Mouse (Mus musculus): ENCODE results near the gene Lcn11. TPM values are rescaled to one million over a fixed set of nuclear protein-coding genes. Genes with fewer than 3 reads are reported as not detected.
"Not testable (repeated sequence)": the region's sequence is repeated elsewhere in the genome, so short reads cannot be mapped to it uniquely, and the experiment has no call there.

The Lcn11 gene
- polyA plus RNA-seq (2015; fragmentation: Nextera tagmentation; extraction: Ambion mirVana) = not detected in 2 replicates

DNA sequence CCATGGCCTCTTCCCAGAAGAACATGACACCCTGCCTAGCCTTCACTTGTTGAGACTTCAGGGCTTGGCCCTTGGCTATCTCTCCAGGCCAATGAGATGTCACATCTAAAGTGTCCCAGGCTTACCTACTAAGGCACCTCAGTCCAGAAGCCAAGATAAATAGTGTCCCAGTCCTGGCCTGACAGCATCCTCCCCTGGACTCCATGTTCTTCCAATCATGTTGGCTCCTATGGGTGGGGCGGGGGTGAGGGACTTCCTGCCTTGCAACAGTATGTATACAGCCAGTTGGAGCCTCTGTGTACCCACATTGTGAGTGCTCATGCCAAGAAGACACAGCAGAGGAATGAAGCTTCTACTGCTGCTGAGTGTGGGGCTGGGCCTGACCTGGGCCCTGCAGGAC, at the start of gene Lcn11:
Gene Lcn11 (plus strand): TSS at position 301 of the 400 bp plus-strand sequence.
- 83% methylated on average over 1 of the region's 1 CpGs for WGBS

DNA sequence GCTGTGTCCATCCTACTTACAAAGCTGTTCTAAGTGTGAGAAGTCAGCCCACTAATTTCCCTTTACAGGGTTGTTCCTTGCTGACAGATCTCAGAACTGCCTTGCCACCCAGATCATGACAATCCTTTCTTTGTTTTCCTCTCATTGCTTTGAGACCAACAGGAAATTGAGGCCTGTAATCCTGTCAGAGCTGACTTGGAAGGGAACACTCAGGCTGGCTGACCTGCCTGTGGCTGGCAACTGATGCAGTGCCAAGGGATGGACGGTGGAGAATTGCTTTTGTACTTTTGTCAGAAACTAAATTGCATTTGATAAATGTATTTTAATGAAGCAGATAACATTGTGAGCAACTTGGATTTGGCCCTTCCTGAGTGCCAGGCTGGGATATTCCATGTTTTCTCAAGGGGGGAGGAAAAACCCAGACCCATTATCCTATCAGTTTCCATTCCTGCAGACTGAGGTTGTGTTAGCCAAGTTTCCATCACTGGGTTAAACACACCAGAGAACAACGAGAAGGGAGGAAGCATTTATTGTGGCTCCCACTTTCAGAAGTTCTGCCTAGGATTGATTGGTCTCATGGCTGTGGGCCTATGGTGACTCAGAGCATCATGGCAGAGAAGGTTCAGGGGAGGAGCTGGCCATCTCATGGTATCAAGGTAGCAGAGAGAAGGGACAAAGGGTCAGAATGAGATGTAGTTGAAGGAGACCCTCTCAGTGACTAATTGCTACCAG, 43.5 kb upstream of the Lcn11 start:
- no peaks in the 10 kb centered on the region for H3K27me3 ChIP-seq (replicated peaks)
- H3K4me2 ChIP-seq = no peak overlapping the region
- no peak overlapping the region for H3K9ac ChIP-seq
- no peak overlapping the region for H3K27ac ChIP-seq
- H3K36me3 ChIP-seq = no peaks in the 10 kb centered on the region
- H3K4me3 ChIP-seq (replicated peaks) = no peak overlapping the region
- no peaks in the 10 kb centered on the region for H3K4me1 ChIP-seq
- H3K9me3 ChIP-seq = no peaks in the 10 kb centered on the region
- WGBS = 46% methylated on average over 2 of the region's 2 CpGs
- no peak for ATAC-seq (ENCODE audit: insufficient read depth, low FRiP score, low read depth)

More for the DNA sequence above, at the start of gene Lcn11:
- no peaks in the 10 kb centered on the region for H3K36me3 ChIP-seq
- no peak within 1 kb of the TSS for H3K9ac ChIP-seq
- H3K4me1 ChIP-seq = no peaks in the 10 kb centered on the region
- H3K4me2 ChIP-seq = no peak within 1 kb of the TSS
- no peak within 1 kb of the TSS for H3K4me3 ChIP-seq (replicated peaks)
- H3K27ac ChIP-seq = no peak within 1 kb of the TSS
- no peaks in the 10 kb centered on the region for H3K9me3 ChIP-seq
- no peak for ATAC-seq (ENCODE audit: insufficient read depth, low FRiP score, low read depth)
- H3K27me3 ChIP-seq (replicated peaks) = no peaks in the 10 kb centered on the region

DNA sequence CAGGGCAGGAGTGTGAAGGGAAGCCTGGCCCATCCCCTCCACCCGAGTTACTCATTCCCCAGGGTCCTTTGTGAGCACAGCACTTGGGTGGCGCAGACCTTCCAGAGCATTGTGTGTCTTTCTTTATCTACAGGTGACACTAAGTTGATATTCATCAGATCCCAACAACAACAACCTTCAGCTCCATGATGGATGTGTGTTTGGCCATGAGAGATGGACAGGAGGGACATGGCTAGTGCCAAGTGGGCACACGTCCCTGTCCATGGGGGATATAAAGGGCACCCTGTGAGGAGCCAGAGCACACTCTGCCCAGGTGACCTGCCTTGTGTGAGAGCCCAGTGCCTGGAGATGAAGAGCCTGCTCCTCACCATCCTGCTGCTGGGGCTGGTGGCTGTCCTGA, 40.1 kb upstream of the Lcn11 start, which contains the start of gene Obp2b:
Gene Obp2b (plus strand): TSS at position 301 of the 400 bp plus-strand sequence.
- ATAC-seq (ENCODE audit: insufficient read depth, low FRiP score, low read depth); H3K9me3 ChIP-seq; H3K4me3 ChIP-seq (replicated peaks); H3K27ac ChIP-seq; H3K36me3 ChIP-seq; H3K4me1 ChIP-seq; H3K27me3 ChIP-seq (replicated peaks); H3K4me2 ChIP-seq; H3K9ac ChIP-seq: not testable (repeated sequence)
- WGBS = 65% methylated on average over 3 of the region's 3 CpGs

DNA sequence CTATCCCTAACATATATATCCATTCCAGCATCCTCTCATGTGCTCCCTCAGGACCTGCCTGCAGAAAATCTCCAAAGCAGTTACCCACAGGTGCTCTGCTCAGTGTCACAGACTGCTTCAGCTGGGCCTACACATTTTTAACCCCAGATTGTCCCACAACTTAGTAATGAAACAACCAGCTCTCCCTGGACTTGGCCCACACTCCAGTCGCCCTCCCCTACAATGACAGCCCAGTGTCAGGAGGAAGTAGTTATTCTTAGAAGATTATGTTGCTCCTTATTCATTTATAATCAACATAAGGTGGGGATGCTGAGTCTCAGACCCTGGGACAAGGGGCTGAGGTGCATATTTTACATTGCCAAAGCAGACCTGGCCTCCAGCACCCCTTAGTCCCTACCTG, 35.1 kb upstream of the Lcn11 start:
- WGBS = 72% methylated on average over 1 of the region's 1 CpGs
- Histone ChIP-seq H3K4me1 (no peaks in the 10 kb centered on the region), H3K9ac (no peak overlapping the region), H3K36me3 (no peaks in the 10 kb centered on the region), H3K4me3 (replicated peaks) (no peak overlapping the region), H3K27ac (no peak overlapping the region), H3K27me3 (replicated peaks) (no peaks in the 10 kb centered on the region), H3K4me2 (no peak overlapping the region), H3K9me3 (no peaks in the 10 kb centered on the region)
- no peak for ATAC-seq (ENCODE audit: insufficient read depth, low FRiP score, low read depth)

DNA sequence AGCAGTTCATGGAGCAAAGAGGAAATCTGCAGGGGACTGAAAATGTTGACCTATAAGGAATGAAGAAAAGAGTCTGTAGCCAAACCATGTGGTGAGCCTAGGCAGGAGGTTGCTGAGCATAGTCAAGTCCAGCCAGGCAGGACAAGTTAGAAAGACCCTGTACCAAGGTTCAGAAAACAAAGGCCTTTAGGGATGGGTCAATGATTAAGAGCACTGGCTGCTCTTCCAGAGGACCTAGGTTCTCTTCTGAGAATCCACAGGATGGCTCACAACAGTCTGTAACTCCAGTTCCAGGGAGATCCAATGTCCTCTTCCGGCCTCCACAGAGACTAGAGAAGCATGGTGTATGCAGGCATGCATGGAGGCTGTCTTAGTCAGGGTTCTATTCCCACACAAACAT, 22.6 kb upstream of the Lcn11 start:
- 86% methylated on average over 1 of the region's 1 CpGs for WGBS
- no peak for ATAC-seq (ENCODE audit: insufficient read depth, low FRiP score, low read depth)

DNA sequence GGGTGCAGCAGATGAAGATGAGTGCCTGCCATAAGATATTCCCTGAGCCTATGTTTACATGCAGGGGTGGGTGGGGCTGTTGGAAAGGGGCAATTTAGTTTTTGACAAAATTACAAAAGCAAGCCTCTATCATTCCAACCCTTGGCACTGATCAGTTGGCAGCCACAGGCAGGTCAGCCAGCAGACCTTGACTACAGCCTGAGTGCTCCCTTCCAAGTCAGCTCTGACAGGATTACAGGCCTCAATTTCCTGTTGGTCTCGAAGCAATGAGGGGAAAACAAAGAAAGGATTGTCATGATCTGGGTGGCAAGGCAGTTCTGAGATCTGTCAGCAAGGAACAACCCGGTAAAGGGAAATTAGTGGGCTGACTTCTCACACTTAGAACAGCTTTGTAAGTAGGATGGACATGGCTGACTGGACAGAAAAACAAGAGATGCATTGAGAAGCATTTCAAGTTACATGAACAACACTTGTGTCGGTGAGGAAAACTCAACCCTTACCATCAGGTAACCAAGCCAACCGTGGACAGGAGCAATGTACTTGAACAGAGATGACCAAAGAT, 18.7 kb upstream of the Lcn11 start:
- no peak overlapping the region for H3K4me3 ChIP-seq (replicated peaks)
- H3K4me1 ChIP-seq = no peaks in the 10 kb centered on the region
- no peaks in the 10 kb centered on the region for H3K9me3 ChIP-seq
- no peak overlapping the region for H3K4me2 ChIP-seq
- no peak overlapping the region for H3K27ac ChIP-seq
- H3K9ac ChIP-seq = no peak overlapping the region
- ATAC-seq (ENCODE audit: insufficient read depth, low FRiP score, low read depth) = no peak
- H3K27me3 ChIP-seq (replicated peaks) = no peaks in the 10 kb centered on the region
- no peaks in the 10 kb centered on the region for H3K36me3 ChIP-seq
- WGBS = 68% methylated on average over 4 of the region's 4 CpGs

More for the DNA sequence above, 22.6 kb upstream of the Lcn11 start:
- Histone ChIP-seq H3K27ac (no peak overlapping the region), H3K4me2 (no peak overlapping the region), H3K36me3 (no peaks in the 10 kb centered on the region), H3K4me1 (no peaks in the 10 kb centered on the region), H3K27me3 (replicated peaks) (no peaks in the 10 kb centered on the region), H3K9me3 (no peaks in the 10 kb centered on the region), H3K4me3 (replicated peaks) (no peak overlapping the region), H3K9ac (no peak overlapping the region)

DNA sequence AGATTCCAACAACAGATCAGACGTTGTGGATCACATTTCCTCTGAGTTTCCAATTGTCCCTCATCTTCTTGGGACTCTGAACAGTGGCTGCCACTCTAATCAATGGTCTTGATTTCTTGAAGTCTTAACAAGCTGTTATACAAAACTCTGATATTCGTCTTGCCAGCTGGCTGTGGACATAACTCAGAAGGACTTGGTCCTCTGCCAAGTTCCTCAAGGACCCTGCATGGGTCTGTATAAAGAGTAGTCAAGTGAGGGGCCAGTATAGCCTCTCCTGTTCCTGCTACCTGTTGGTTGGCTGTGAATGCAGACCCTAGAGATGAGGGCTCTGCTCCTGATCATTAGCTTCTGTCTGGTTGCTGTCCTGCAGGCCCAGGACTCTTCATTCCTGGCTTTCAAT, 11.5 kb upstream of the Lcn11 start, which contains the start of gene Lcn3:
Gene Lcn3 (plus strand): TSS at position 301 of the 400 bp plus-strand sequence.
- Histone ChIP-seq H3K27ac (no peak within 1 kb of the TSS), H3K36me3 (no peaks in the 10 kb centered on the region), H3K4me1 (no peaks in the 10 kb centered on the region), H3K9ac (no peak within 1 kb of the TSS), H3K9me3 (no peaks in the 10 kb centered on the region), H3K27me3 (replicated peaks) (no peaks in the 10 kb centered on the region), H3K4me2 (no peak within 1 kb of the TSS), H3K4me3 (replicated peaks) (no peak within 1 kb of the TSS)
- WGBS = 27% methylated on average over 2 of the region's 2 CpGs
- no peak for ATAC-seq (ENCODE audit: insufficient read depth, low FRiP score, low read depth)

DNA sequence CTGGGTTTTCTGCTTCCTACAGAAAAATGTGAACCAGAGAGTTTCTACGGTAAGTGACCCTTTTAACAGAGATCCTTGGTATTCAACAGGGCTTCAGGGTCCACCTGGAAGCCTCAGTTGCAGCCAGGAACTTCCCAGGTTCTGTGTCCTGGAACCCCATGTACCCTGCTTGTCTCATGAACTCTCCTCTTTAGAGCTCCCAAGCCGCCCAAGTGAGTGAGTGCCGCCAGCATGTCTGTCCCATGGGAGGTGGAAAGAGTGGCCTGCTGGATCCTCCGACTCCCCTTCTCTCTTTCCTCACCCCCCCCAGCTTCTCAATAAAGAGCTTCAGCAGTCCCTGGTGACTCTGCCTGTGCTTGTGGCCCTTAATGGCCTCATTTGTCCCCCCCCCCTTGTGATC, 9.1 kb upstream of the Lcn11 start:
- no peak for ATAC-seq (ENCODE audit: insufficient read depth, low FRiP score, low read depth)
- H3K9me3 ChIP-seq = no peaks in the 10 kb centered on the region
- H3K9ac ChIP-seq = no peak overlapping the region
- H3K4me1 ChIP-seq = no peaks in the 10 kb centered on the region
- no peak overlapping the region for H3K4me2 ChIP-seq
- WGBS = 78% methylated on average over 4 of the region's 4 CpGs
- no peak overlapping the region for H3K4me3 ChIP-seq (replicated peaks)
- H3K36me3 ChIP-seq = no peaks in the 10 kb centered on the region
- H3K27me3 ChIP-seq (replicated peaks) = no peaks in the 10 kb centered on the region
- no peak overlapping the region for H3K27ac ChIP-seq

DNA sequence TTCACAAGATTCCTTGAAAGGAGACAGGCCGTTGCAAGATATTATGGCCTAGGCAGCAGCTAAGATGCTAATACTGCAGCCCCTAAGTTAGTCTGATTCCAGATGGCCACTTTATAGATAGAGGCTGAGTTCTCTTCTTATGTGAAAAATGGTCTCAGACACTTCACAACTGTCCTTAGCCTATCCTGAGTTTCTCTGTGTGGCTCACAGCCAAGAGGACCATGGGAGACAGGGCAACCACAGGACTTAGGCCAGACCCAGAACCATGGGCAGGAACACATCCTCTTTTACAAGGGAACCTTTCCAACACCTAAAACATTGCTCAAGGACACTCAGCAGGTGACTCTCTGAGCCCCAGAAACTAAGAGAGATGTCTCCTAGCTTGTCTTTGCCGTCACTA, 3.3 kb upstream of the Lcn11 start:
- Histone ChIP-seq H3K27ac (no peak overlapping the region), H3K4me1 (no peaks in the 10 kb centered on the region), H3K4me2 (no peak overlapping the region), H3K36me3 (no peaks in the 10 kb centered on the region), H3K4me3 (replicated peaks) (no peak overlapping the region), H3K9me3 (no peaks in the 10 kb centered on the region), H3K9ac (no peak overlapping the region), H3K27me3 (replicated peaks) (no peaks in the 10 kb centered on the region)
- 73% methylated on average over 2 of the region's 2 CpGs for WGBS
- no peak for ATAC-seq (ENCODE audit: insufficient read depth, low FRiP score, low read depth)

DNA sequence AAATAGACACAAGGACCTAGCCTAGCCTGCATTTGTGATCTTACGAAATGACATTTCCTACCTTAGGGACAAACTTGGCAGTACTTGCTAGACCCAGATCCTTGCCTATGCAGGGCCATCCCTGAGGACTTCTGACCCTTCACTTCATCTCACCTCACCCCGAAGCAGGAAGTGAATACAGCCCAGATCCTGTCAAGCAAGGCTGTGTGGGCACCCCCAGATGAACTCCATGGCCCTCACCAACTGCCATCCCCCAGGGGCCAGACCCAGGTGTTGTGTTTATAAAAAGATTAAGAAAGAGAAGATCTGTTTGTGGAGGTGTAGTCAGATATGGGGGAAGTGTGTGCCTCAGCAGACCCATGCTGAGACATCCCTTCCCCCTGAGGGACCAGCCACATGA, 2.2 kb upstream of the Lcn11 start:
- WGBS = 76% methylated on average over 2 of the region's 2 CpGs
- no peak overlapping the region for H3K9ac ChIP-seq

DNA sequence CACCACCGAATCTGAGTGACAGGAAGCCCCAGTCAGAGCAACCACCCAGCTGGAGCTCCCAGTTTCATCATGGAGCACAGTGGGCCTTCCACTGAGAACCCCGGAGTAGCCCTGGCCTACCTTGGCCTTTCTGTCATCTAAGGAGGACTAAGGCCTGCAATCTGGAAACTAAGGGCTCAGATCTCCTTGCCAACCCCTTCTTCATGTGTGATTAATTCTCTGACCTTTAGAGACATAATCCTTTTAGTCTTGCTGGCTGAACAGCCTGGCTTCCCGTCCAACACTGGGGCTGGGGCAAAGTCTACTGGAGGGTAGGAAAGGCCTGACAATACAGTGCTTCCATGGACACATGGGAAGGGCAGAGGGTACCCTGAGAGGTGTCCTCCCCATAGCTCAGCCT, 826 bp upstream of the Lcn11 start:
- ATAC-seq (ENCODE audit: insufficient read depth, low FRiP score, low read depth) = no peak
- Histone ChIP-seq H3K9me3 (no peaks in the 10 kb centered on the region), H3K4me3 (replicated peaks) (no peak overlapping the region), H3K4me2 (no peak overlapping the region), H3K27me3 (replicated peaks) (no peaks in the 10 kb centered on the region), H3K9ac (no peak overlapping the region), H3K4me1 (no peaks in the 10 kb centered on the region), H3K27ac (no peak overlapping the region), H3K36me3 (no peaks in the 10 kb centered on the region)
- WGBS = 76% methylated on average over 3 of the region's 3 CpGs

More for the DNA sequence above, 2.2 kb upstream of the Lcn11 start:
- ATAC-seq (ENCODE audit: insufficient read depth, low FRiP score, low read depth) = no peak
- Histone ChIP-seq H3K4me3 (replicated peaks) (no peak overlapping the region), H3K4me1 (no peaks in the 10 kb centered on the region), H3K9me3 (no peaks in the 10 kb centered on the region), H3K4me2 (no peak overlapping the region), H3K27me3 (replicated peaks) (no peaks in the 10 kb centered on the region), H3K27ac (no peak overlapping the region), H3K36me3 (no peaks in the 10 kb centered on the region)

DNA sequence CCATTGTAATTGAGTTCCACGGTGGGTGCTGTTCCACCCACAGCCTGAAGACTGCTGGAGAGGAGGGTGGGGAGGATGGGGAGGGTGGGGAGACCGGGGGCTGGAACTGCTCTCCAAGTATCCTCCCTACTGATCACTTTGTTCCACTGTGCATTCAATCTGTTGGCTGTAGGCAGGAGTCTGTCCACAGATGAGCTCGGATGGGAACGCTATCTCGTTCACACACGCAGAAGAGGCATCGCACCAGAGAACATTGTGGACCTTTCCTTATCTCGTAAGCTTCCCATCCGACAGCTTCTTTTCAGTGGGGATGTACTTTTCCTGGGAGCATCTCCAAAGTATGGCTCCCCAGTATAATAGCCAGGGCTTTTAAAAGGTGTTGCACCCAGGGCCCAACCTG, 2.3 kb downstream of the Lcn11 start:
- Histone ChIP-seq H3K4me3 (replicated peaks) (no peak overlapping the region), H3K4me2 (no peak overlapping the region), H3K4me1 (no peaks in the 10 kb centered on the region), H3K9ac (no peak overlapping the region), H3K27me3 (replicated peaks) (no peaks in the 10 kb centered on the region), H3K36me3 (no peaks in the 10 kb centered on the region), H3K9me3 (no peaks in the 10 kb centered on the region), H3K27ac (no peak overlapping the region)
- WGBS = 84% methylated on average over 9 of the region's 9 CpGs
- ATAC-seq (ENCODE audit: insufficient read depth, low FRiP score, low read depth) = no peak

All from stomach, embryonic 15.5 days (tissue).